Mouse (Mus musculus): ENCODE measurements around the gene Npc1l1. TPM values are rescaled to one million over a fixed set of nuclear protein-coding genes. Genes with fewer than 3 reads are reported as not detected.

Gene Npc1l1
- polyA plus RNA-seq, 1 experiment from 2014 or later, result 0.04 TPM

Other genes starting within 250 kb of the Npc1l1 start
- 119 and 121 TPM in 2 replicates for gene Camk2b, start 163.8 kb downstream of the Npc1l1 start, polyA plus RNA-seq (2015; fragmentation: Nextera tagmentation; extraction: Ambion mirVana)
- 0.52 and 0.82 TPM in 2 replicates for gene A730071L15Rik, start 30.1 kb downstream of the Npc1l1 start, polyA plus RNA-seq (2015; fragmentation: Nextera tagmentation; extraction: Ambion mirVana)
- 73.3 and 74.4 TPM in 2 replicates for gene Nudcd3, start 29.7 kb downstream of the Npc1l1 start, polyA plus RNA-seq (2015; fragmentation: Nextera tagmentation; extraction: Ambion mirVana)
- 82.5 and 83.6 TPM in 2 replicates for gene Ddx56, start 37.6 kb upstream of the Npc1l1 start, polyA plus RNA-seq (2015; fragmentation: Nextera tagmentation; extraction: Ambion mirVana)
- 154 and 168 TPM in 2 replicates for gene Tmed4, start 44.7 kb upstream of the Npc1l1 start, polyA plus RNA-seq (2015; fragmentation: Nextera tagmentation; extraction: Ambion mirVana)
- gene Ogdh, start 61.5 kb upstream of the Npc1l1 start, polyA plus RNA-seq (2015; fragmentation: Nextera tagmentation; extraction: Ambion mirVana), result 88.0 and 88.7 TPM in 2 replicates
- 38.7 and 38.8 TPM in 2 replicates for gene Zmiz2, start 158.9 kb upstream of the Npc1l1 start, polyA plus RNA-seq (2015; fragmentation: Nextera tagmentation; extraction: Ambion mirVana)
- gene Ppia, start 185.3 kb upstream of the Npc1l1 start, polyA plus RNA-seq (2015; fragmentation: Nextera tagmentation; extraction: Ambion mirVana), result 3,682 and 3,685 TPM in 2 replicates
- 576 and 626 TPM in 2 replicates for gene H2afv, start 214.3 kb upstream of the Npc1l1 start, polyA plus RNA-seq (2015; fragmentation: Nextera tagmentation; extraction: Ambion mirVana)
- gene Purb, start 245.8 kb upstream of the Npc1l1 start, polyA plus RNA-seq (2015; fragmentation: Nextera tagmentation; extraction: Ambion mirVana), result 13.5 and 14.8 TPM in 2 replicates